Mouse (Mus musculus) adrenal gland, adult 18-20 months (tissue): Measurements from ENCODE around the gene Itpr1. TPM values are rescaled to one million over a fixed set of nuclear protein-coding genes. Genes with fewer than 3 reads are reported as not detected.

Source experiments
- DNase-seq, 2 experiments: peaks; one replicate each; pipeline ENCODE4 v3.0.0; 2021 to 2022; ENCODE audit warnings: low spot score in 2 of 2
- microRNA-seq, 2 experiments: library from miRNA; unstranded; fragments of <30 nt; microRNA quantifications; one replicate each; pipeline ENCODE4 v1.2.0; 2021; ENCODE audit warnings: borderline number of aligned reads in 2 of 2
- total RNA-seq, 2 experiments: library from RNA; stranded (reverse); gene quantifications; 1 replicate in 1 of 2; 2 replicates in 1 of 2; pipeline ENCODE4 v1.2.3; 2021

Itpr1 gene
- total RNA-seq, 2 experiments from 2014 or later: 114 to 186 TPM

GRCm38 (mm10) chr6:108569460-108570187 is 356.7 kb downstream of the Itpr1 start:
- DNase-seq: no peak

- peak; percentile 18 to 34 for DNase-seq
Observed at GRCm38 (mm10) chr6:108570351-108571041, 357.6 kb downstream of the Itpr1 start.

GRCm38 (mm10) chr6:108571042-108571590 is 358.2 kb downstream of the Itpr1 start:
- DNase-seq: peak; percentile 79

- DNase-seq: no peak
Observed at GRCm38 (mm10) chr6:108572646-108573045, 359.8 kb downstream of the Itpr1 start.

GRCm38 (mm10) chr6:108577056-108577455 is 364.2 kb downstream of the Itpr1 start:
- DNase-seq: no peak

GRCm38 (mm10) chr6:108588426-108588825 is 375.5 kb downstream of the Itpr1 start:
- DNase-seq: no peak

- no peak for DNase-seq
Observed at GRCm38 (mm10) chr6:108592227-108592626, 379.3 kb downstream of the Itpr1 start.

- no peak for DNase-seq
Observed at GRCm38 (mm10) chr6:108592636-108593035, 379.7 kb downstream of the Itpr1 start.

GRCm38 (mm10) chr6:108594171-108594841 is 381.4 kb downstream of the Itpr1 start:
- no peak for DNase-seq

- no peak for DNase-seq
Observed at GRCm38 (mm10) chr6:108598691-108599090, 385.8 kb downstream of the Itpr1 start.

- no peak for DNase-seq
Observed at GRCm38 (mm10) chr6:108599317-108599716, 386.4 kb downstream of the Itpr1 start.

Small RNAs within 50 kb of the gene (microRNA-seq; reads per million reads assigned to microRNA genes)
- gene Mir7661: 0 reads per million in 2 experiments

Other genes starting within 250 kb of the Itpr1 start
- 1 to 10 TPM; 6.2 to 6.7 TPM for gene Setmar, start 148.1 kb upstream of the Itpr1 start, total RNA-seq
- 10 to 100 TPM; 33.1 to 42.5 TPM for gene Sumf1, start 27.5 kb upstream of the Itpr1 start, total RNA-seq